Mouse (Mus musculus) heart, adult 2 months (tissue): ENCODE data around the gene Tjap1. TPM values are rescaled to one million over a fixed set of nuclear protein-coding genes. Genes with fewer than 3 reads are reported as not detected.

ENCODE experiments used
- DNase-seq, 2 experiments: peaks; one replicate each; pipeline ENCODE4 v3.0.0; 2021
- H3K27ac ChIP-seq: fragments of 200-600 bp; 2 replicates; pipeline ENCODE4 v1.8.1; 2022
- H3K27me3 ChIP-seq: fragments of 200-500 bp; 2 replicates; pipeline ENCODE4 v1.6.1; 2012; ENCODE audit warnings: mild to moderate bottlenecking, low read length, inconsistent platforms, mixed read lengths; ENCODE audit not compliant: control insufficient read depth, insufficient read depth
- H3K36me3 ChIP-seq: fragments of 200-500 bp; 2 replicates; pipeline ENCODE4 v1.6.1; 2012; ENCODE audit warnings: low read length, inconsistent platforms; ENCODE audit not compliant: control insufficient read depth, insufficient read depth
- H3K4me1 ChIP-seq: fragments of 200-500 bp; 2 replicates; pipeline ENCODE4 v1.6.1; 2011; ENCODE audit warnings: low read length; ENCODE audit not compliant: control insufficient read depth, insufficient read depth
- H3K4me3 ChIP-seq: fragments of 200-600 bp; 2 replicates; pipeline ENCODE4 v1.8.1; 2022
- H3K79me2 ChIP-seq: fragments of 200-500 bp; replicated peaks from 2 replicates; pipeline ENCODE4 v1.6.1; 2012; ENCODE audit warnings: mild to moderate bottlenecking, inconsistent platforms, low read length, moderate library complexity, mixed read lengths; ENCODE audit not compliant: control insufficient read depth, insufficient read depth
- H3K9ac ChIP-seq: fragments of 200-500 bp; 2 replicates; pipeline ENCODE4 v1.6.1; 2012; ENCODE audit warnings: low read depth, mild to moderate bottlenecking, control low read depth, inconsistent platforms, low read length, mixed read lengths
- CTCF ChIP-seq: fragments of 200-600 bp; IDR thresholded peaks from 2 replicates; pipeline ENCODE4 v1.8.1; 2022; ENCODE audit warnings: antibody characterized with exemption, mild to moderate bottlenecking, moderate library complexity
- EP300 ChIP-seq: fragments of 200-500 bp; IDR thresholded peaks from 2 replicates; pipeline ENCODE4 v1.6.1; 2011; ENCODE audit warnings: low read depth, low read length, control low read depth; ENCODE audit not compliant: insufficient read depth
- POLR2A ChIP-seq: fragments of 200-500 bp; IDR thresholded peaks from 2 replicates; pipeline ENCODE4 v1.6.1; 2011; ENCODE audit warnings: mild to moderate bottlenecking, low read depth, low read length, control low read depth; ENCODE audit not compliant: insufficient read depth
- WGBS: fragments of 180-500 bp; shearing (Covaris S2); methylation state at CpG from one replicate; pipeline ENCODE4 v1.1.7; 2018; 5-methylcytosine and 5-hydroxymethylcytosine counted together
- intact Hi-C: fragments of 180-260 bp; cut with DNase I; formaldehyde crosslinking; loops from one replicate; pipeline ENCODE4 v1.15.1; 2025
- polyA plus RNA-seq: library from polyadenylated mRNA; depleted of rRNA; stranded (reverse); fragments of >200 nt; gene quantifications from 2 replicates; pipeline ENCODE4 v1.2.3, GENCODE M21; 2012
- total RNA-seq, 2 experiments: library from RNA; stranded (reverse); gene quantifications; 2 replicates each; pipeline ENCODE4 v1.2.3; 2021

The Tjap1 gene
- total and polyA plus RNA-seq, 3 experiments = 28.3 to 39.1 (median 34.7) TPM

GRCm38 (mm10) chr17:46269771-46270534 is 12.9 kb downstream of the Tjap1 start:
- Histone ChIP-seq H3K4me3 (no peak overlapping the region), H3K27me3 (no peaks in the 10 kb centered on the region), H3K79me2 (peaks cover 3% of the 10 kb centered on the region; the same call in 1 of the 2 replicates), H3K9ac (no peak overlapping the region), H3K4me1 (peaks cover 20% of the 10 kb centered on the region), H3K27ac (peak overlapping the region; percentile 48; the same call in 1 of the 2 replicates), H3K36me3 (peaks cover 9% of the 10 kb centered on the region)
- 67% methylated on average over 19 of the region's 19 CpGs for WGBS
- intact Hi-C loops = loop anchor here (5.0 kb wide), 1 partner anchor 112 kb away; the partner anchor contains the start of gene Zfp318
- peak; percentile 68 to 80 for DNase-seq
- no peak for TF ChIP-seq EP300
- no peak for TF ChIP-seq CTCF
- no peak for TF ChIP-seq POLR2A

DNA sequence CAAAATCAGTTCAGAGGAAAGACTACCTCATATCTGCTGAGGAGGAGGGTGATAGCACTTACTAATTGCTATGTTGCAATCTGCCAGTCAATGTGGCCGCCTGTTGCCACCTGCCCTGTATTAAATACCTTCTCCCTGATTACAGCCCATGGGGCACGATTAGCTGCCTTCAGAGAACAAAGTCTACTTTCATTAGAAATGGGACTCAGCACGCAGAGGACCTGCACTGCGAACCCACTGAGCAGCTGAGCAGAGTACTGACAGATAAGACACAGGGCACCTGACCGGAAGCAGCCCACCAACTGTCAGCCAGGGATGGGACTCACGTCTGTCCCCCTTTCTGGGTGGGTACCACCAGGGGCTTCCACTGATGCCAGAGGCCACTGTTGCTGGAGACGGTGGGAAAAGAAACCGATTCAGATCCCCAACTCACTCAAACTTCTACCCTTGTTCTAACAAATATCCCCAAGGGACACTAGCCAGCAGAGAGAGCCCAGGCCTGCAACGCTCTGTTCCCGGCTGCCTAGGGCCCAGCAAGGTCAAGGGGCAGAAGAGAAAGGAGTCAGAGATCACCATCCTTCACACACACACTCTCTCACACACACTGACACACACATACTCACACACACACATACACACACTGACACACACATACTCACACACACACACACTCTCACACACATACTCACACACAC is 14.7 kb downstream of the Tjap1 start:
- DNase-seq = no peak
- Histone ChIP-seq H3K4me3 (no peak overlapping the region), H3K36me3 (peaks cover 4% of the 10 kb centered on the region), H3K9ac (no peak overlapping the region), H3K27me3 (no peaks in the 10 kb centered on the region), H3K79me2 (peaks cover 1% of the 10 kb centered on the region; the same call in 1 of the 2 replicates), H3K4me1 (peaks cover 14% of the 10 kb centered on the region), H3K27ac (no peak overlapping the region)
- 63% methylated on average over 10 of the region's 10 CpGs for WGBS
- TF ChIP-seq CTCF (no peak), POLR2A (no peak), EP300 (no peak)
- intact Hi-C loops = loop anchor here (5.0 kb wide), 1 partner anchor 114 kb away; the partner anchor contains the start of gene Zfp318

DNA sequence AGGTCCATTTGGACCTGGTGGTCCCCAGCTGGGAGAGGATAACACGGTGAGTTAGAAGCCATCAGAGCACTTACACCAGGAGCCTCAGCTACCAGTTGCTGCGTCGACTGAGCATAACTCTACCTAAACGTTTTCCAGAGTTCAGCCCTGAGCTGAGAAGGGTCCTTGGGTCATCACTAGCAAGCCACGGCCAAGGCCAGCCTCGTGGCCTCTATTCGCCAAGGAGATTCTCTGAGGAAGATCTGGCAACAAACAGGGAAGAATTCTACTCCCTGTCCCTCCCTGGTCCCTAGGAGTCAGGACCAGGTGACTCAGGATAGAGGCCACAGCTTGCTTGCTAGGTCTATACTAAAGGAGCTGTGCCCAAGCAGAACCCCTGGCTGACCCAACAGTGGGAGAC is 15.3 kb downstream of the Tjap1 start:
- H3K27me3 ChIP-seq = no peaks in the 10 kb centered on the region
- H3K27ac ChIP-seq = no peak overlapping the region
- intact Hi-C loops = loop anchor here (5.0 kb wide), 1 partner anchor 115 kb away; the partner anchor contains the start of gene Zfp318
- no peak for DNase-seq
- H3K4me3 ChIP-seq = no peak overlapping the region
- peaks cover 1% of the 10 kb centered on the region; the same call in 1 of the 2 replicates for H3K79me2 ChIP-seq
- no peak overlapping the region for H3K9ac ChIP-seq
- no peaks in the 10 kb centered on the region for H3K36me3 ChIP-seq
- 75% methylated on average over 7 of the region's 7 CpGs for WGBS
- H3K4me1 ChIP-seq = peaks cover 12% of the 10 kb centered on the region
- TF ChIP-seq POLR2A = no peak
- TF ChIP-seq CTCF = no peak
- no peak for TF ChIP-seq EP300

GRCm38 (mm10) chr17:46266986-46267385 is 15.8 kb downstream of the Tjap1 start:
- Histone ChIP-seq H3K4me1 (peaks cover 10% of the 10 kb centered on the region), H3K79me2 (peaks cover 1% of the 10 kb centered on the region; the same call in 1 of the 2 replicates), H3K27me3 (no peaks in the 10 kb centered on the region), H3K36me3 (no peaks in the 10 kb centered on the region), H3K27ac (no peak overlapping the region), H3K4me3 (no peak overlapping the region), H3K9ac (no peak overlapping the region)
- 77% methylated on average over 6 of the region's 6 CpGs for WGBS
- no peak for DNase-seq
- TF ChIP-seq CTCF (no peak), POLR2A (no peak), EP300 (no peak)
- intact Hi-C loops = loop anchor here (1.0 to 5.0 kb wide), 2 partner anchors 31 to 115 kb away; partner anchors contain the start of gene Zfp318

- H3K36me3 ChIP-seq = no peaks in the 10 kb centered on the region
- peak; percentile 81 to 89 for DNase-seq
- 19% methylated on average over 14 of the region's 14 CpGs for WGBS
- peak; percentile 78; the same call in 1 of the 2 replicates for TF ChIP-seq EP300
- TF ChIP-seq POLR2A = no peak
- peak; percentile 99 for TF ChIP-seq CTCF
- no peaks in the 10 kb centered on the region for H3K27me3 ChIP-seq
- no peak overlapping the region for H3K4me3 ChIP-seq
- H3K27ac ChIP-seq = 0 out of 2 replicates have a peak overlapping the region, but pooled peaks have one; percentile 2
- intact Hi-C loops = loop anchor here (1.0 to 5.0 kb wide), 2 partner anchors 32 to 116 kb away; partner anchors contain the start of gene Zfp318
- H3K79me2 ChIP-seq = peaks cover 1% of the 10 kb centered on the region; the same call in 1 of the 2 replicates
- H3K9ac ChIP-seq = no peak overlapping the region
- peaks cover 9% of the 10 kb centered on the region for H3K4me1 ChIP-seq
Observed at GRCm38 (mm10) chr17:46265918-46266618, 16.8 kb downstream of the Tjap1 start.
